Mouse (Mus musculus) olfactory bulb, adult 2 months (tissue): ENCODE measurements at regions not wholly inside any gene's neighbourhood (a gene's known extent, or its start where the extent isn't known, plus 50 kb on each side); places are given as distances from the start of the nearest gene placed in this dataset.
A peak's percentile ranks its signal among the peaks of the same experiment; 100 is the strongest.

ENCODE experiments used
- H3K27ac ChIP-seq: fragments of 200-500 bp; 2 replicates; pipeline ENCODE4 v1.5.1; 2012; ENCODE audit warnings: low read depth, low read length; ENCODE audit not compliant: insufficient read depth
- H3K4me1 ChIP-seq: fragments of 200-500 bp; 2 replicates; pipeline ENCODE4 v1.6.1; 2012; ENCODE audit warnings: low read length; ENCODE audit not compliant: control insufficient read depth, insufficient read depth
- H3K4me3 ChIP-seq: fragments of 200-500 bp; 2 replicates; pipeline ENCODE4 v1.5.1; 2012; ENCODE audit warnings: mild to moderate bottlenecking, low read depth, low read length, moderate library complexity; ENCODE audit not compliant: insufficient read depth
- CTCF ChIP-seq: fragments of 200-500 bp; IDR thresholded peaks from 2 replicates; pipeline ENCODE4 v1.5.1; 2012; ENCODE audit warnings: low read depth, mild to moderate bottlenecking, low read length, moderate library complexity; ENCODE audit not compliant: insufficient read depth
- POLR2A ChIP-seq: fragments of 200-500 bp; IDR thresholded peaks from 2 replicates; pipeline ENCODE4 v1.6.1; 2012; ENCODE audit warnings: mild to moderate bottlenecking, low read depth, low read length, moderate library complexity; ENCODE audit not compliant: insufficient read depth
- WGBS: fragments of 180-500 bp; shearing (Covaris S2); methylation state at CpG from one replicate; pipeline ENCODE4 v1.1.7; 2018; 5-methylcytosine and 5-hydroxymethylcytosine counted together

GRCm38 (mm10) chr3:52195486-52195885 lies 72.7 kb upstream of the Foxo1 start:
- no peak overlapping the region for H3K4me3 ChIP-seq
- H3K4me1 ChIP-seq = peaks cover 21% of the 10 kb centered on the region
- no peak overlapping the region for H3K27ac ChIP-seq
- WGBS = 68% methylated on average over 3 of the region's 3 CpGs
- no peak for TF ChIP-seq POLR2A
- no peak for TF ChIP-seq CTCF

DNA sequence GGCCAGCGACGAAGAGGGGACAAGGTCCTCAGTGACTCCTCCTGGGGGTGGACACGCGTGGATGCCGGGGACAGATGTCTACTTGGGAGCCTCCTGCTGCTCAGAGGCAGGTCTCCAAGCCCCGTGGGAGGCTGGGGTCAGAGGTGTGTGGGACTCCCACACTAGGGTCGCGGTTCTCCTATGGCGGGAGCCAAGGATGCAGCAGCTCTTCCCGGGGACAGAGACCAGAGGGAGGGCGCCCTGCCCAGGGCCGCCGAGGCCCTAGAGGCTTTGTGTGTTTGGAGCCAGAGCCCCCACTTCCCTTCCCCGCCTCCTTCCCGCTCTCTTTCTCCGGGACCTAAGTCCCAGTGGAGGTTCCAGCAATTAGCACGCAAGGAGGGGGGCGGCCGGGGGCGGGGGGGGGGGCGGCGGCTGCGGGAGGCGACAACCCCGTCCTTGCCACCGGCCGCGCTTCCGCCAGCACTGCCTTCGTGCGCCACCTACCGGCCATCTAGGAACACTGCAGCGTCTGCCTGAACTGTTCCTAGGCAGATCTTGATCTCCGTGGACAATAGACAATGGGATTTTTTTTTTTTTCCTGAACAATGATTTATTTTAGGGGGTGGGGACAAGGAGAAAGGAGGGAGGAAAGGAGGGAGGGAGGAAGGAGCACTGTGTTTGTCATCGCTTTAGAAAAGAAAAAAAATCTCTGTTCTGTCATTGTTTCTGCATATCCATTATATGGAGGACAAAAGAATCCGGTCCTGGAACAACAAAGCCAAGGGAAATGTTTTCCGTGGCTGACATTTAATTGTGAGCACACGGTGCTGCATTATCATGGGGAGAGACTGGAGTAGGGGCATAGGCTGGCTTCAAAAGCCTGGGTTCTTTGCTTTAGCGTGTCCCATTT lies 71.8 kb upstream of the Foxo1 start:
- Histone ChIP-seq H3K4me3 (peak overlapping the region; percentile 32), H3K4me1 (peaks cover 21% of the 10 kb centered on the region), H3K27ac (peak overlapping the region; percentile 63)
- peak; percentile 77 for TF ChIP-seq CTCF
- TF ChIP-seq POLR2A = no peak
- WGBS = 2% methylated on average over 39 of the region's 39 CpGs

- peak overlapping the region; percentile 63 for H3K27ac ChIP-seq
- TF ChIP-seq CTCF (no peak), POLR2A (no peak)
- H3K4me1 ChIP-seq = peaks cover 21% of the 10 kb centered on the region
- WGBS = 46% methylated on average over 2 of the region's 2 CpGs
- H3K4me3 ChIP-seq = no peak overlapping the region
Observed at GRCm38 (mm10) chr3:52196936-52197246, 71.2 kb upstream of the Foxo1 start.

DNA sequence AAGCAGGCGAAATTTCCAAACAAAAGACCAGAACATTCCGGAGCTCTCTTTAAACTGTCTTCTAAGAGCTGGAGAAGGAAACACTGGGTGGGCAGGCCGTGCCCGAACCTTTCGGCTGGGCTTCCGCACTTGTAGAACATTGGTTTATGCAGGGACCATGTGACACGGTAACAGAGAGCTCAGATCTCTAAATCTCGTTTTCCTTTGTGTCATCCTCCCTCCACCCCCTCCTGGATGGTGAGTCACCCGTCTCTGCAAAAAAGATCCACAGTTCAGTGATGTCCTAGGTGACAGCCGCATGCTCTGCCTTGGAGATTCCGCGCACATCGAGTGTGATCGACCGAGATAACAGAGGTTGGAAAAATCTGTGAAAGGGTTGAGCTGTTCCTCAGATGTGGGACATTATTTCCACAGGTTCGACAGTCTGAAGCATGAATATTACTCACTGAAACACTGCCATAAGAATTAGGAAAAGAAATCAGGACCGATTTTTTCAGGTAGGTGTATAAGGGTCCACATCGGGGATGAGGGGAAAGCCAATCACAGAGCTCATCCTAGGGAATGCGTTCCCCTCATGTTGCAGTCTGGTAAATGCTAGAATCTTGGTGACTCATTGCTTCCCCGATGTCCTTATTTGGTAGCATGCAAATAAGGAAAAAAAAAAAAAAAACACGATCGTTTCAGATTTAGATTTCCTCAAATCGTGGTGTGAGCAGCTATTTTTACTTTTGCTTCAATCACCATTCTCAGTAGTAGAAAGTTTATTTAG lies 70.0 kb upstream of the Foxo1 start:
- peaks cover 21% of the 10 kb centered on the region for H3K4me1 ChIP-seq
- WGBS = 15% methylated on average over 23 of the region's 23 CpGs
- TF ChIP-seq CTCF (no peak), POLR2A (0 out of 2 replicates have a peak, but pooled peaks have one; percentile 8)
- H3K4me3 ChIP-seq = peak overlapping the region; percentile 41
- H3K27ac ChIP-seq = peak overlapping the region; percentile 100

- TF ChIP-seq POLR2A (no peak), CTCF (no peak)
- peaks cover 21% of the 10 kb centered on the region for H3K4me1 ChIP-seq
- H3K27ac ChIP-seq = peak overlapping the region; percentile 44
- 62% methylated on average over 17 of the region's 17 CpGs for WGBS
- H3K4me3 ChIP-seq = no peak overlapping the region
Observed at GRCm38 (mm10) chr3:52198751-52199738, 69.1 kb upstream of the Foxo1 start.

DNA sequence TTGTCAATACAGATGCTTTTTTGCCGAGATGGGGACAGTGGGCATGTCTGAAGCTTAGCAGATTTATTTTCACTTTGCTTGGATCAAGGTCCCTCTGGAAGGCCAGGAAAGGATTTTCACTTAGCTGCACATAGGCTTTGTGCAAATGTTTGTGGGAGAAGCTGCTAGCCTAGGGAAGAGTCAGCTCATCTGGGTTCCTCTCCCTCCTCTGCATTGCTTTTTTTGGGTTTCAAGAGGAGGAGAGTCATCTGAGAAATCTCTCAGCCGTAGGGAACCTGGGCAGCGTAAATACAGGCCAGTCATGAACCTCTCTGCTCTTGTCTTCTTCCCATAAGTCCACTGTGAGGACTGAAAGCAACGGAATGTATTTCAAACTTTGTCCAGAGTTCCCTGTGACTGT lies 68.0 kb upstream of the Foxo1 start:
- TF ChIP-seq POLR2A (no peak), CTCF (no peak)
- Histone ChIP-seq H3K4me1 (peaks cover 21% of the 10 kb centered on the region), H3K27ac (peak overlapping the region; percentile 44), H3K4me3 (no peak overlapping the region)
- WGBS = 41% methylated on average over 4 of the region's 4 CpGs

DNA sequence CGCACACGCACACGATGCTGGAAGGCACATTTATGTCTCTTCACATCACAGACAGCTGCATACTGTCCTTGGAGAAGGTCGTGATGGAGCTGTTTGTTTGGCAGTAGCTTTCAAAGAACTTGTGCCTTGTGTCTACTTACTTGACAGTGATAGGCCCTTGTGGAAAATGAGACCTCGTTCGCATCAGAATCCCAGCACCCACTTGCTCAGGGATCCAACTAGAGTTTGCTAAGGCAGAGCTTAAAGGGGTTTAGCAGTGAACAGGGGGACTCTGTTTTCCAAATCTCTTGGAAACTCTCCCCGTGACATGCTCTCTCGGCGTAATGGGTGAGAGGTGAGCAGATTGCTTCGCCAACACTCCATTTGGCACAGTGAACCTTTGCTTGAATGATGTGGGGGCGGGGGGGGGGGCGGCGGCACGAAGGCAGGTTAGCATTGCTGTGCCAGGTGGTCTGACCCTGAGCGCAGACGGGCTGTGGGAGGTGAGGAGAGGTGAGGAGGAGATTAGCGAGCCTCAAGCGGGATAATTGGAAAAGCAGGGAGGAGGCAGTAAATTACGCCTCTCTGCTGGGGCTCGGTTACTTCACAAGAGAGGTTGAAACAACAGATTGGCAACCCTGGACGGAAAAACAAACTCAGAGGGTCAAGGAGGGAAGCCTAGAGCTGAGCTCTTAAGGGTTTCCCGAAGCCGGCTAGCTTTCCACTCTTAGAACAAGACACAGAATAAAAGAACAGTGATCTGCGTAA lies 57.4 kb upstream of the Foxo1 start:
- TF ChIP-seq CTCF (no peak), POLR2A (no peak)
- WGBS = 22% methylated on average over 24 of the region's 24 CpGs
- H3K27ac ChIP-seq = no peak overlapping the region
- H3K4me3 ChIP-seq = 0 out of 2 replicates have a peak overlapping the region, but pooled peaks have one; percentile 10
- peaks cover 13% of the 10 kb centered on the region for H3K4me1 ChIP-seq

- Histone ChIP-seq H3K27ac (no peak overlapping the region), H3K4me3 (no peak overlapping the region), H3K4me1 (peaks cover 13% of the 10 kb centered on the region)
- TF ChIP-seq CTCF = no peak
- no peak for TF ChIP-seq POLR2A
- WGBS = 38% methylated on average over 6 of the region's 6 CpGs
Observed at GRCm38 (mm10) chr3:52211303-52211695, 56.8 kb upstream of the Foxo1 start.
